Mouse (Mus musculus) liver, embryonic 16.5 days (tissue): ENCODE data around the gene Dennd2a. TPM values are rescaled to one million over a fixed set of nuclear protein-coding genes. Genes with fewer than 3 reads are reported as not detected.

Experiments
- ATAC-seq: fragments of 200-750 bp; cut with Nextera tagmentation; 2 replicates; pipeline ENCODE4 v1.8.0; 2017; ENCODE audit warnings: low read depth, mild to moderate bottlenecking, moderate number of reproducible peaks, moderate library complexity
- H3K27ac ChIP-seq: fragments of 300-500 bp; sonication (generic); 2 replicates; pipeline ENCODE4 v1.5.1; 2014; ENCODE audit warnings: mild to moderate bottlenecking, low read length
- H3K27me3 ChIP-seq: fragments of 300-500 bp; sonication (generic); 2 replicates; pipeline ENCODE4 v1.6.1; 2014; ENCODE audit warnings: low read depth, low read length, mixed read lengths; ENCODE audit not compliant: control insufficient read depth, insufficient read depth
- H3K36me3 ChIP-seq: fragments of 300-500 bp; sonication (generic); 2 replicates; pipeline ENCODE4 v1.6.1; 2014; ENCODE audit warnings: mild to moderate bottlenecking; ENCODE audit not compliant: control insufficient read depth, insufficient read depth
- H3K4me1 ChIP-seq: fragments of 300-500 bp; sonication (generic); 2 replicates; pipeline ENCODE4 v1.6.1; 2014; ENCODE audit warnings: low read depth, low read length, mixed read lengths; ENCODE audit not compliant: control insufficient read depth
- H3K4me2 ChIP-seq: fragments of 300-500 bp; sonication (generic); 2 replicates; pipeline ENCODE4 v1.6.1; 2014; ENCODE audit warnings: low read depth, low read length, mixed read lengths
- H3K4me3 ChIP-seq: fragments of 300-500 bp; sonication (generic); 2 replicates; pipeline ENCODE4 v1.5.1; 2014; ENCODE audit warnings: low read depth, mild to moderate bottlenecking, low read length
- H3K9ac ChIP-seq: fragments of 300-500 bp; sonication (generic); 2 replicates; pipeline ENCODE4 v1.6.1; 2014; ENCODE audit warnings: low read depth, low read length
- H3K9me3 ChIP-seq: fragments of 300-500 bp; sonication (generic); replicated peaks from 2 replicates; pipeline ENCODE4 v1.6.1; 2016; ENCODE audit warnings: low read length; ENCODE audit not compliant: control insufficient read depth
- WGBS: fragments of 180-500 bp; shearing (Covaris S2); extraction: QIAGEN DNeasy Blood & Tissue Kit; methylation state at CpG from one replicate; pipeline ENCODE4 v1.1.7; 2014; ENCODE audit not compliant: insufficient replicate concordance; 5-methylcytosine and 5-hydroxymethylcytosine counted together
- polyA plus RNA-seq: library from polyadenylated mRNA; unstranded; fragments of >200 nt; fragmentation: Nextera tagmentation; extraction: Ambion mirVana; gene quantifications from 2 replicates; pipeline ENCODE4 v1.2.1, GENCODE M21; 2015

The Dennd2a gene
- polyA plus RNA-seq, 1 experiment from 2014 or later, result 1.1 TPM

GRCm38 (mm10) chr6:39528671-39529535, 28.8 kb downstream of the Dennd2a start:
- ATAC-seq, result 0 out of 2 replicates have a peak, but pooled peaks have one; percentile 19
- H3K36me3 ChIP-seq, result no peaks in the 10 kb centered on the region
- no peak overlapping the region for H3K4me3 ChIP-seq
- no peak overlapping the region for H3K27ac ChIP-seq
- no peaks in the 10 kb centered on the region for H3K27me3 ChIP-seq
- WGBS, result 41% methylated on average over 12 of the region's 12 CpGs
- H3K9me3 ChIP-seq, result no peaks in the 10 kb centered on the region
- H3K4me1 ChIP-seq, result no peaks in the 10 kb centered on the region; the same call in 1 of the 2 replicates
- no peak overlapping the region for H3K9ac ChIP-seq
- no peak overlapping the region for H3K4me2 ChIP-seq

- no peak overlapping the region for H3K4me3 ChIP-seq
- H3K27me3 ChIP-seq, result no peaks in the 10 kb centered on the region
- H3K4me1 ChIP-seq, result no peaks in the 10 kb centered on the region; the same call in 1 of the 2 replicates
- H3K9me3 ChIP-seq, result no peaks in the 10 kb centered on the region
- H3K9ac ChIP-seq, result no peak overlapping the region
- no peak overlapping the region for H3K27ac ChIP-seq
- no peak overlapping the region for H3K4me2 ChIP-seq
- 51% methylated on average over 4 of the region's 4 CpGs for WGBS
- ATAC-seq, result no peak
- no peaks in the 10 kb centered on the region for H3K36me3 ChIP-seq
Observed at GRCm38 (mm10) chr6:39527811-39528210, 29.9 kb downstream of the Dennd2a start.

GRCm38 (mm10) chr6:39527337-39527784, 30.3 kb downstream of the Dennd2a start:
- no peak overlapping the region for H3K9ac ChIP-seq
- H3K27ac ChIP-seq, result no peak overlapping the region
- no peaks in the 10 kb centered on the region for H3K36me3 ChIP-seq
- H3K4me2 ChIP-seq, result no peak overlapping the region
- no peak for ATAC-seq
- 59% methylated on average over 7 of the region's 7 CpGs for WGBS
- H3K4me3 ChIP-seq, result no peak overlapping the region
- no peaks in the 10 kb centered on the region for H3K27me3 ChIP-seq
- H3K9me3 ChIP-seq, result no peaks in the 10 kb centered on the region
- no peaks in the 10 kb centered on the region; the same call in 1 of the 2 replicates for H3K4me1 ChIP-seq

GRCm38 (mm10) chr6:39526797-39527196, 30.9 kb downstream of the Dennd2a start:
- ATAC-seq, result no peak
- no peaks in the 10 kb centered on the region; the same call in 1 of the 2 replicates for H3K4me1 ChIP-seq
- no peaks in the 10 kb centered on the region for H3K27me3 ChIP-seq
- H3K9ac ChIP-seq, result no peak overlapping the region
- no peaks in the 10 kb centered on the region for H3K9me3 ChIP-seq
- H3K36me3 ChIP-seq, result no peaks in the 10 kb centered on the region
- H3K4me2 ChIP-seq, result no peak overlapping the region
- no peak overlapping the region for H3K27ac ChIP-seq
- H3K4me3 ChIP-seq, result no peak overlapping the region
- WGBS, result 30% methylated on average over 9 of the region's 10 CpGs

GRCm38 (mm10) chr6:39523161-39523560, 34.5 kb downstream of the Dennd2a start:
- H3K9me3 ChIP-seq, result no peaks in the 10 kb centered on the region
- H3K4me1 ChIP-seq, result no peaks in the 10 kb centered on the region
- no peak overlapping the region for H3K9ac ChIP-seq
- no peaks in the 10 kb centered on the region for H3K27me3 ChIP-seq
- H3K4me3 ChIP-seq, result no peak overlapping the region
- 74% methylated on average over 13 of the region's 13 CpGs for WGBS
- no peaks in the 10 kb centered on the region for H3K36me3 ChIP-seq
- no peak overlapping the region for H3K27ac ChIP-seq
- no peak for ATAC-seq
- no peak overlapping the region for H3K4me2 ChIP-seq

GRCm38 (mm10) chr6:39522425-39522824, 35.2 kb downstream of the Dennd2a start:
- Histone ChIP-seq H3K4me3 (no peak overlapping the region), H3K4me2 (no peak overlapping the region), H3K9ac (no peak overlapping the region), H3K36me3 (no peaks in the 10 kb centered on the region), H3K9me3 (no peaks in the 10 kb centered on the region), H3K4me1 (no peaks in the 10 kb centered on the region), H3K27me3 (no peaks in the 10 kb centered on the region), H3K27ac (no peak overlapping the region)
- 34% methylated on average over 5 of the region's 5 CpGs for WGBS
- ATAC-seq, result no peak

- 25% methylated on average over 6 of the region's 6 CpGs for WGBS
- Histone ChIP-seq H3K4me2 (no peak overlapping the region), H3K9me3 (no peaks in the 10 kb centered on the region), H3K4me3 (no peak overlapping the region), H3K27ac (no peak overlapping the region), H3K36me3 (no peaks in the 10 kb centered on the region), H3K27me3 (no peaks in the 10 kb centered on the region), H3K4me1 (no peaks in the 10 kb centered on the region), H3K9ac (no peak overlapping the region)
- no peak for ATAC-seq
Observed at GRCm38 (mm10) chr6:39515739-39516131, 41.9 kb downstream of the Dennd2a start.

GRCm38 (mm10) chr6:39515040-39515738, 42.5 kb downstream of the Dennd2a start:
- Histone ChIP-seq H3K4me1 (no peaks in the 10 kb centered on the region), H3K4me2 (no peak overlapping the region), H3K9ac (no peak overlapping the region), H3K4me3 (no peak overlapping the region), H3K36me3 (no peaks in the 10 kb centered on the region), H3K9me3 (no peaks in the 10 kb centered on the region), H3K27ac (no peak overlapping the region), H3K27me3 (no peaks in the 10 kb centered on the region)
- no peak for ATAC-seq
- WGBS, result 32% methylated on average over 11 of the region's 11 CpGs

GRCm38 (mm10) chr6:39503476-39503875, 54.2 kb downstream of the Dennd2a start:
- no peak overlapping the region for H3K27ac ChIP-seq
- H3K4me1 ChIP-seq, result no peaks in the 10 kb centered on the region
- H3K27me3 ChIP-seq, result no peaks in the 10 kb centered on the region
- H3K9ac ChIP-seq, result no peak overlapping the region
- H3K4me2 ChIP-seq, result no peak overlapping the region
- H3K9me3 ChIP-seq, result no peaks in the 10 kb centered on the region
- no peaks in the 10 kb centered on the region for H3K36me3 ChIP-seq
- H3K4me3 ChIP-seq, result no peak overlapping the region
- 48% methylated on average over 7 of the region's 7 CpGs for WGBS
- no peak for ATAC-seq
